Mouse (Mus musculus): ENCODE results near the gene Dhx15. TPM values are rescaled to one million over a fixed set of nuclear protein-coding genes. Genes with fewer than 3 reads are reported as not detected.
A peak's percentile ranks its signal among the peaks of the same experiment; 100 is the strongest.

The Dhx15 gene
- polyA plus RNA-seq, 1 experiment from 2014 or later: 139 TPM

DNA sequence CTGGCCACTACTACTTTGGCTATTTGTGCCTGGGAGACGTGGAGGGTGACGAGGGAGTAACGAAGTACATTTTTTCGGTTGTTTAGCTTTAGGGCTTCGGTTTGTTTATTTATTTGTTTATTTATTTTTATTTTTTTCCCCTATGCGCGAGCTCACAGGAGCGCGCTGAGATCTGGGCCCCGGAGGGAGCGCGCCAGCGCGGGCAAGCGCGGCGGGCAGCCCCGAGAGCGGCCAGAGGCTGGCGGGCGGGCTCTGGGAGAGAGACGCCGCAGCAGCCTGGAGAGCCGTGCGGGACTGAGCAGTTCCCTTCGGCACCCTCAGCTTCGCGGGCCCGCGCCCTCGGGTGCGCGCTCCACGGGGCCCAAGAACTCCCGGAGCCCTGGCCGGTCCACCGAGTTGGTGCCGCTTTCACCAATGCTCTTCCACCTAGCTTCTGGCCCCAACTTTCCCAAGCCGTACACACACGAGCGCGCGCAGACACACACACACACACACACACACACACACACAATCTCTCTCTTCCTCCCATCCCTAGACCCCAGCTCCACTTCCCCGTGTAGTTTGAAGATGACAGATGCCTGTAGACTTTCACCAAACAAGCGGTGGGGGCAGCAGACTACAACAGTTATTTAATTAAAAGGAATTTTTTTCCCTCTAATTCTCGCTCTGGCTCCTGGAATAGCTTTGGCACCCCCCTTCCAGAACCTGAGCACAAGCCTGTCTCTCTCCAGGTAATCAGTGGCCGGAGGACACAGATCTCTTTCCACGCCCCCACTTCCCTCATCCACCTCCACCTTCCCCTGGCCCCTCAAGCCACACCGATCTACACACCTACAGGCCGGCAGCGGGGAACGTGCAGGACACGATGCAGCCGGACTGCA is 76.2 kb downstream of the Dhx15 start:
- Histone ChIP-seq H3K27ac (peak overlapping the region; percentile 69), H3K27me3 (ENCODE audit: insufficient read depth, poor library complexity, severe bottlenecking) (peaks cover 76% of the 10 kb centered on the region), H3K4me3 (peak overlapping the region; percentile 80), H3K9me3 (no peaks in the 10 kb centered on the region), H3K4me1 (peaks cover 32% of the 10 kb centered on the region), H3K36me3 (no peaks in the 10 kb centered on the region)
- under 1% methylated on average over 47 of the region's 54 CpGs for WGBS
- no peak for DNase-seq (ENCODE audit: low spot score)

GRCm38 (mm10) chr5:52112953-52113841 is 77.1 kb downstream of the Dhx15 start:
- peaks cover 32% of the 10 kb centered on the region for H3K4me1 ChIP-seq
- H3K4me3 ChIP-seq: peak overlapping the region; percentile 80
- H3K9me3 ChIP-seq: no peaks in the 10 kb centered on the region
- no peaks in the 10 kb centered on the region for H3K36me3 ChIP-seq
- WGBS: under 1% methylated on average over 72 of the region's 73 CpGs
- peaks cover 82% of the 10 kb centered on the region for H3K27me3 ChIP-seq (ENCODE audit: insufficient read depth, poor library complexity, severe bottlenecking)
- peak overlapping the region; percentile 69 for H3K27ac ChIP-seq
- no peak for DNase-seq (ENCODE audit: low spot score)

GRCm38 (mm10) chr5:52112191-52112760 is 78.0 kb downstream of the Dhx15 start:
- Histone ChIP-seq H3K27ac (no peak overlapping the region), H3K27me3 (ENCODE audit: insufficient read depth, poor library complexity, severe bottlenecking) (peaks cover 75% of the 10 kb centered on the region), H3K36me3 (no peaks in the 10 kb centered on the region), H3K9me3 (no peaks in the 10 kb centered on the region), H3K4me1 (peaks cover 32% of the 10 kb centered on the region), H3K4me3 (peak overlapping the region; percentile 80)
- no peak for DNase-seq (ENCODE audit: low spot score)
- WGBS: 6% methylated on average over 16 of the region's 16 CpGs

- H3K4me3 ChIP-seq: no peak overlapping the region
- 49% methylated on average over 10 of the region's 10 CpGs for WGBS
- H3K9me3 ChIP-seq: no peaks in the 10 kb centered on the region
- peaks cover 27% of the 10 kb centered on the region for H3K4me1 ChIP-seq
- peaks cover 70% of the 10 kb centered on the region for H3K27me3 ChIP-seq (ENCODE audit: insufficient read depth, poor library complexity, severe bottlenecking)
- no peak for DNase-seq (ENCODE audit: low spot score)
- H3K27ac ChIP-seq: no peak overlapping the region
- no peaks in the 10 kb centered on the region for H3K36me3 ChIP-seq
Measured at GRCm38 (mm10) chr5:52110808-52111663, 79.3 kb downstream of the Dhx15 start.

Small RNA genes within 50 kb of the gene (microRNA-seq; reads per million reads assigned to microRNA genes)
- not detected for gene Mir6417

Other genes starting within 250 kb of the Dhx15 start
- gene Sod3, start 173.3 kb upstream of the Dhx15 start, polyA plus RNA-seq (2016; fragmentation: Nextera tagmentation; extraction: Ambion mirVana): 0.17 and 0.44 TPM in 2 replicates